Mouse (Mus musculus) hindbrain, postnatal 0 days (tissue): ENCODE results near the gene Rbm47. TPM values are rescaled to one million over a fixed set of nuclear protein-coding genes. Genes with fewer than 3 reads are reported as not detected.

ENCODE experiments used
- ATAC-seq: fragments of 200-750 bp; cut with Nextera tagmentation; 2 replicates; pipeline ENCODE4 v1.8.0; 2017; ENCODE audit warnings: mild to moderate bottlenecking, moderate TSS enrichment, moderate library complexity
- DNase-seq: peaks from one replicate; pipeline ENCODE4 v3.0.0-alpha.2; 2015; ENCODE audit warnings: low spot score
- H3K27ac ChIP-seq: fragments of 300-500 bp; sonication (generic); 2 replicates; pipeline ENCODE4 v1.5.1; 2014; ENCODE audit warnings: mild to moderate bottlenecking
- H3K27me3 ChIP-seq: fragments of 300-500 bp; sonication (generic); 2 replicates; pipeline ENCODE4 v1.6.1; 2014; ENCODE audit warnings: low read length, mixed read lengths; ENCODE audit not compliant: insufficient read depth
- H3K36me3 ChIP-seq: fragments of 300-500 bp; sonication (generic); 2 replicates; pipeline ENCODE4 v1.6.1; 2014; ENCODE audit warnings: low read length, mixed read lengths; ENCODE audit not compliant: insufficient read depth
- H3K4me1 ChIP-seq: fragments of 300-500 bp; sonication (generic); 2 replicates; pipeline ENCODE4 v1.6.1; 2014; ENCODE audit warnings: antibody characterized with exemption, low read length, mixed read lengths; ENCODE audit not compliant: insufficient read depth
- H3K4me2 ChIP-seq: fragments of 300-500 bp; sonication (generic); 2 replicates; pipeline ENCODE4 v1.6.1; 2014; ENCODE audit warnings: low read depth, mild to moderate bottlenecking, low read length, moderate library complexity, mixed read lengths
- H3K4me3 ChIP-seq: fragments of 300-500 bp; sonication (generic); 2 replicates; pipeline ENCODE4 v1.5.1; 2014; ENCODE audit warnings: low read length
- H3K9ac ChIP-seq: fragments of 300-500 bp; sonication (generic); replicated peaks from 2 replicates; pipeline ENCODE4 v1.6.1; 2014; ENCODE audit warnings: mild to moderate bottlenecking, low read length, moderate library complexity, mixed read lengths
- H3K9me3 ChIP-seq: fragments of 300-500 bp; sonication (generic); 2 replicates; pipeline ENCODE4 v1.6.1; 2016; ENCODE audit warnings: low read length, mixed read lengths
- CTCF ChIP-seq: IDR thresholded peaks from 2 replicates; pipeline ENCODE4 v1.5.1; 2016; ENCODE audit warnings: antibody characterized with exemption, control low read depth, low read depth
- WGBS: fragments of 180-500 bp; shearing (Covaris S2); extraction: QIAGEN DNeasy Blood & Tissue Kit; methylation state at CpG from one replicate; pipeline ENCODE4 v1.1.7; 2014; 5-methylcytosine and 5-hydroxymethylcytosine counted together
- polyA plus RNA-seq: library from polyadenylated mRNA; unstranded; fragments of >200 nt; fragmentation: Nextera tagmentation; extraction: Ambion mirVana; gene quantifications from 2 replicates; pipeline ENCODE4 v1.2.1, GENCODE M21; 2015
- total RNA-seq: library from RNA; depleted of rRNA; stranded (reverse); fragments of >200 nt; gene quantifications from 2 replicates; pipeline ENCODE4 v1.2.3, GENCODE M21; 2014

Gene Rbm47
- total and polyA plus RNA-seq, 2 experiments from 2014 or later: 2.5 to 5.0 TPM

DNA sequence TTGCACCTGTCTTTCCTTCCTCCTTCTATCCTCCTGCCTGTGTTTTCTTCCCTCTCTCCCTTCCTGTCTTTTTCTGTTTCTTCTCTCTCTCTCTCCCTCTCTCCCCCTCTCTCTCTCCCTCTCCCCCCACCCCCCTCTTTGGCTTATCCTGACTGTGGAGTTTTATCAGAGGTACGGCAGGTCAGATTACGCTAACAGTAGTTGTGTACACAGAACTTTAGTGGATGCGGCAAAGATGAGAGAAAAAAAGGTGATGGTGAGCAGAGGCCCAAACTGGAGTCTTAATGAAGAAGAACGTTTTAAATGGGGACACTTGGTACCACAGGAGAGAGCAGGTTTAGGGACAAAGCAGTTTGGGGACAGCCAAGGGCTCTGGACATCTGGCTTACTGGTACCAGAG, 83.3 kb downstream of the Rbm47 start:
- Histone ChIP-seq H3K9me3 (no peaks in the 10 kb centered on the region), H3K9ac (no peak overlapping the region), H3K4me3 (no peak overlapping the region), H3K27ac (no peak overlapping the region), H3K4me2 (no peak overlapping the region), H3K4me1 (no peaks in the 10 kb centered on the region), H3K27me3 (no peaks in the 10 kb centered on the region), H3K36me3 (no peaks in the 10 kb centered on the region)
- DNase-seq: no peak
- 83% methylated on average over 4 of the region's 4 CpGs for whole genome bisulfite sequencing
- TF ChIP-seq CTCF: no peak
- no peak for ATAC-seq

DNA sequence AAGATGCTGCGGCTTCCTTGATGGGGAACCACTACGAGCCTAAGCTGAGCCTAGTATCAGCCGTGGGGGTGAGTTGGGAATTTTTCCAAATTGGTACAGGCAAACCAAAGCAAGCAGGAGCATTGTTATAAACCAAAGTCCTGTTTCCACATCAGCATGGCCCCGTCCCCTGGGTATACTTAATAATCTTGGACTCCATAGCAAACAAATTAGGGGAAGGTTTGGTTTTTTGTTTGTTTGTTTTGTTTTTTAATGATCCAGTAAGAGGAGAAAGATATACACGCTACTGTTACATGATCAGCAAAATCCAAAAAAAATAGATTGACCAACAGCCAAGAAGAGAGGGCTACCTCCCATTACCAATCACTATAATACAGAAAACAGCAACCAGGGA, 84.0 kb downstream of the Rbm47 start:
- H3K4me3 ChIP-seq: no peak overlapping the region
- ATAC-seq (no peak), DNase-seq (no peak)
- H3K36me3 ChIP-seq: no peaks in the 10 kb centered on the region
- 83% methylated on average over 5 of the region's 5 CpGs for WGBS
- H3K4me1 ChIP-seq: no peaks in the 10 kb centered on the region
- H3K27me3 ChIP-seq: no peaks in the 10 kb centered on the region
- no peak for TF ChIP-seq CTCF
- no peak overlapping the region for H3K27ac ChIP-seq
- no peak overlapping the region for H3K4me2 ChIP-seq
- no peak overlapping the region for H3K9ac ChIP-seq
- no peaks in the 10 kb centered on the region for H3K9me3 ChIP-seq

DNA sequence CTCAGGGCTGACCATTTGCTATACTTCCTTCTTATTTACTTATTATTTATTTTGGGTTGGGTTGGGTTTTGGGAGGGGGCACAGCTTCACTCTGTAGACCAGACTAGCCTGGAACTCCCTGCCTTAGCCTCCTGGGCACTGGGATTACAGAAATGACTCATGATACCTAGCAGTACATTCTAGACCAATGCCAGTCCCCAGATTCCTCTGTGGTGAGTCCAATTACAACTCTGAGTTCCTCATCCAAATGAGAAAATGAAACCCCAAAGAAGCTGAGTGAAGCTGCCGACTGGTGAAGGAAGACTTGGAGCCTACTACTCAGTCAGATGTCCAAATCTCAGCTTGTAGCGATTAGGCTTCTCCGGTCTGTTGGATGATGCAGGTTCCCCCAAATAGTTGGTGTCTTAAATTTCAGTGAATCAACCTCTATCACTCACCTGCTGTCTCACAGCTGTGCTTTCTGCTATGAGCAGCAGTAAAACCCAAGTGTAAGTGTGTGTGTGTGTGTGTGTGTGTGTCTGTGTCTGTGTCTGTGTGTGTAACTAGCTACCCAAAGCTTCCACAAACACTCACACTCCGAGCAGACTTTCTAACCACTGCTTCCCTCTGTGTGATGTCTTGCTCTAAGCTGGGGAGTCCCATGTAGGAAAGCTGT, 84.5 kb downstream of the Rbm47 start:
- H3K27ac ChIP-seq: no peak overlapping the region
- H3K9me3 ChIP-seq: no peaks in the 10 kb centered on the region
- WGBS: 86% methylated on average over 4 of the region's 4 CpGs
- H3K4me3 ChIP-seq: no peak overlapping the region
- H3K4me1 ChIP-seq: no peaks in the 10 kb centered on the region
- no peak overlapping the region for H3K9ac ChIP-seq
- DNase-seq (no peak), ATAC-seq (no peak)
- H3K36me3 ChIP-seq: no peaks in the 10 kb centered on the region
- no peak overlapping the region for H3K4me2 ChIP-seq
- no peak for TF ChIP-seq CTCF
- H3K27me3 ChIP-seq: no peaks in the 10 kb centered on the region

DNA sequence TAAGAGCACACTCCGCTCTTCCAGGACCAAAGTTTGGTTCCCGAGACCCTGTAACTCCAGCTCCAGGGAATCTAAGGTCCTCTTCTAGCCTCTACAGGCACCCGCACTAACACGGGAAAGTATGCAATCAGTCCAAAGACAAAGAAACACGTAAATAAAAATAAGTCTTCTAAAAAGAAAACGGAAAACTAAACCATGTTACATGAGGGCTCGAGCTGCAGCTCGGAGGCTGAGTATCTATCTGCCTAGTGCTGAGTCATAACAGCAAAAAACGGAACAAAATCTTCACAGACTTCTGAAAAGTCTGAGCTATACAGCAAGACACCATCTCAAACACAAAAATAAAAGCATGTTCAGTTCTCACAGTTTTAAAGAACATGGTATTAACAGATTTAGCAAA, 86.0 kb downstream of the Rbm47 start:
- Histone ChIP-seq H3K9me3 (no peaks in the 10 kb centered on the region), H3K4me2 (no peak overlapping the region), H3K4me3 (no peak overlapping the region), H3K4me1 (no peaks in the 10 kb centered on the region), H3K36me3 (no peaks in the 10 kb centered on the region), H3K27me3 (no peaks in the 10 kb centered on the region), H3K27ac (no peak overlapping the region), H3K9ac (no peak overlapping the region)
- DNase-seq (no peak), ATAC-seq (no peak)
- WGBS: 91% methylated on average over 9 of the region's 9 CpGs
- TF ChIP-seq CTCF: no peak

DNA sequence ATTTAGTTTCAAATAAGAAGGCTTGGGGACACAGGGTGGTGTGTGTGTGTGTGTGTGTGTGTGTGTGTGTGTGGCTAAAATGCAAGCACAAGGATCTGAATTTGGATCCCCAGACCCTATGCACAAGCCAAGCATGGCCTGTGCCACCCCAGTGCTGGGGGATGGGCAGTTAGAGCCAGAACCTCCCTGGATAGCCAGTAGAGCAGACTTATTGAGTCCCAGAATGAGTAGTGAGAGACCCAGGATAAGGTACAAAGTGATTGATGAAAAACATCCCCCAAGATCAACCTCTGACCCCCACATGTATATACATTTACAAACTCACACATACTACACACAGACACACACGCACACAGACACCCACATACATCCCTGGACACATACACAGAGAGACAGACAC, 86.6 kb downstream of the Rbm47 start:
- H3K27me3 ChIP-seq: no peaks in the 10 kb centered on the region

DNA sequence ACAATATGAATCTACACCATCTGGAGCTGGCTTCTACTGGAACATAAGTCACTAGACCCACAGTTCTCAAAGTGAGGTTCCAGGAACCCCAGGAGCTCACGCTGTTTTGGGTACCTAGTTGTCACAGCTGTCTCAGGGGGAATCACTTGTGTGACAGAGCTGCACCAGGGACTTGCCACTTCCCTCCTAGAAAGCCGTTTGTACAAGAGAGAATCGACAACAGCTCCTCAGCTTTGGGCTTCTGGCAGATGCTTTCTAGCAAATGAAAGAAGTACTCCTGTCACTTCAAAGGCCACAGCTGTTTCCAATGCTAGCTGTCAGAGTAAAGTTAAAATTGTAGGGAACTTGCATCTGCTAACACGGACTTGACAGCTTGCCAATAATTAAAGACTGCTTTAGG, 87.4 kb downstream of the Rbm47 start:
- Histone ChIP-seq H3K9me3 (no peaks in the 10 kb centered on the region), H3K4me1 (no peaks in the 10 kb centered on the region), H3K27me3 (no peaks in the 10 kb centered on the region), H3K9ac (no peak overlapping the region), H3K27ac (no peak overlapping the region), H3K4me2 (no peak overlapping the region), H3K4me3 (no peak overlapping the region), H3K36me3 (no peaks in the 10 kb centered on the region)
- WGBS: 53% methylated on average over 4 of the region's 4 CpGs
- DNase-seq: no peak
- no peak for TF ChIP-seq CTCF
- ATAC-seq: no peak

More for the DNA sequence above, 86.6 kb downstream of the Rbm47 start:
- Histone ChIP-seq H3K4me3 (no peak overlapping the region), H3K4me1 (no peaks in the 10 kb centered on the region), H3K27ac (no peak overlapping the region), H3K36me3 (no peaks in the 10 kb centered on the region), H3K9ac (no peak overlapping the region), H3K9me3 (no peaks in the 10 kb centered on the region), H3K4me2 (no peak overlapping the region)
- ATAC-seq: no peak
- DNase-seq: no peak
- 95% methylated on average over 1 of the region's 1 CpGs for WGBS
- no peak for TF ChIP-seq CTCF

DNA sequence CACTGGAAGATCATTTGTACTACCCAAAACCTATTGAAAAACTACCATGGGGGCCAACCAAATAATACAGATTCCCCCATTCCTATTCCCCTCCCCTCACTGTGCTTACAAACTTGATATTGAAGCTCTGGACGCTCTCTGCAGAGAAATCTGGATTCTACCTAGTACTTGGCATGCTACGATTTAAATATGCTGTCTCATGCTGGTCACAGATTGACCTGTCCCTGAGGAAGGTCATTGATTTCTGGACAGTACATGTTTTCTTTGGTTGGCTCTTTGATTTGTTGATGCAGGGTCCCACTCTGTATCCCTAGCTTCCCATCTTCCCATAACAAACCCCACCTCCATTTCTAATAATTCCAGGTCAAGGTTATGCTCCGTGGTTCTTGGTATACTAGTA, 88.4 kb downstream of the Rbm47 start:
- H3K4me3 ChIP-seq: no peak overlapping the region
- H3K36me3 ChIP-seq: no peaks in the 10 kb centered on the region
- WGBS: 89% methylated on average over 3 of the region's 3 CpGs
- H3K9ac ChIP-seq: no peak overlapping the region
- H3K4me2 ChIP-seq: no peak overlapping the region
- ATAC-seq (no peak), DNase-seq (no peak)
- H3K4me1 ChIP-seq: no peaks in the 10 kb centered on the region
- no peaks in the 10 kb centered on the region for H3K27me3 ChIP-seq
- no peak for TF ChIP-seq CTCF
- H3K9me3 ChIP-seq: no peaks in the 10 kb centered on the region
- H3K27ac ChIP-seq: no peak overlapping the region
